Mouse (Mus musculus): Measurements from ENCODE around the gene Armc7. TPM values are rescaled to one million over a fixed set of nuclear protein-coding genes. Genes with fewer than 3 reads are reported as not detected.
A peak's percentile ranks its signal among the peaks of the same experiment; 100 is the strongest.
"Not testable (repeated sequence)": the region's sequence is repeated elsewhere in the genome, so short reads cannot be mapped to it uniquely, and the experiment has no call there.

Armc7 gene
- polyA plus RNA-seq, 1 experiment from 2014 or later = 6.9 TPM

DNA sequence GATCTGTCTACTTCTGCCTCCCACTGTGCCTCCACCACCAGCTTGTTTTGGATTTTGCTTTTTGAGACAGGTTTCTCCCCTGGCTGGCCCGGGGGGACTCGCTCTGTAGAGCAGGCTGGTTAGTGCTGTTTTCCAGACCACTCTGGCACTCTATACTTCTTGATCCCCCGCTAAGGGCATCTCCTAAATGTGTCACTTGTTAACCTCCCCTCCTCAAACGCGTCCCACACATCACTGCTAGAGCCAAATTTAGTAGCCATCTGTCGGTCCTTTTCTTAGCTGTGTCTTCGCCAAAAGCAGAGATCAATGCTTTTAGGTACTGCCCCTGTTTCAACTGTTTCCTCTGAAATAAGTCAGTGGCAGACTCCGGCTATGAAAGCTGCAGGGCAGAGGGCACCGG is 43.2 kb downstream of the Armc7 start:
- Histone ChIP-seq H3K9ac (ENCODE audit: low read length) (no peak overlapping the region), H3K27me3 (replicated peaks; ENCODE audit: control insufficient read depth, insufficient read depth, low read length) (no peaks in the 10 kb centered on the region), H3K4me3 (ENCODE audit: low read depth, low read length) (no peak overlapping the region), H3K9me3 (ENCODE audit: control insufficient read depth, low read length) (no peaks in the 10 kb centered on the region), H3K36me3 (ENCODE audit: control insufficient read depth, insufficient read depth, low read length) (peaks cover 14% of the 10 kb centered on the region), H3K27ac (ENCODE audit: low read depth) (no peak overlapping the region), H3K4me1 (replicated peaks; ENCODE audit: control insufficient read depth, insufficient read depth, low read length) (no peaks in the 10 kb centered on the region), H3K4me2 (ENCODE audit: low read length) (no peak overlapping the region)
- DNase-seq (ENCODE audit: low spot score) = no peak
- no peak for ATAC-seq (replicated peaks; ENCODE audit: low FRiP score, low TSS enrichment, low read depth)
- 60% methylated on average over 9 of the region's 9 CpGs for WGBS

GRCm38 (mm10) chr11:115519581-115519980 is 44.1 kb downstream of the Armc7 start:
- no peaks in the 10 kb centered on the region for H3K9me3 ChIP-seq (ENCODE audit: control insufficient read depth, low read length)
- ATAC-seq (replicated peaks; ENCODE audit: low FRiP score, low TSS enrichment, low read depth) (no peak), DNase-seq (ENCODE audit: low spot score) (no peak)
- 91% methylated on average over 3 of the region's 3 CpGs for WGBS
- no peak overlapping the region for H3K9ac ChIP-seq (ENCODE audit: low read length)
- H3K4me2 ChIP-seq (ENCODE audit: low read length) = no peak overlapping the region
- no peak overlapping the region for H3K4me3 ChIP-seq (ENCODE audit: low read depth, low read length)
- peaks cover 23% of the 10 kb centered on the region for H3K36me3 ChIP-seq (ENCODE audit: control insufficient read depth, insufficient read depth, low read length)
- no peaks in the 10 kb centered on the region for H3K27me3 ChIP-seq (replicated peaks; ENCODE audit: control insufficient read depth, insufficient read depth, low read length)
- H3K27ac ChIP-seq (ENCODE audit: low read depth) = no peak overlapping the region
- no peaks in the 10 kb centered on the region for H3K4me1 ChIP-seq (replicated peaks; ENCODE audit: control insufficient read depth, insufficient read depth, low read length)

- Histone ChIP-seq H3K4me3 (ENCODE audit: low read depth, low read length) (no peak overlapping the region), H3K27ac (ENCODE audit: low read depth) (no peak overlapping the region), H3K4me2 (ENCODE audit: low read length) (no peak overlapping the region), H3K36me3 (ENCODE audit: control insufficient read depth, insufficient read depth, low read length) (peaks cover 29% of the 10 kb centered on the region), H3K9me3 (ENCODE audit: control insufficient read depth, low read length) (no peaks in the 10 kb centered on the region), H3K4me1 (replicated peaks; ENCODE audit: control insufficient read depth, insufficient read depth, low read length) (no peaks in the 10 kb centered on the region), H3K27me3 (replicated peaks; ENCODE audit: control insufficient read depth, insufficient read depth, low read length) (no peaks in the 10 kb centered on the region), H3K9ac (ENCODE audit: low read length) (no peak overlapping the region)
- DNase-seq (ENCODE audit: low spot score) (no peak), ATAC-seq (replicated peaks; ENCODE audit: low FRiP score, low TSS enrichment, low read depth) (no peak)
- 85% methylated on average over 2 of the region's 2 CpGs for WGBS
Observed at GRCm38 (mm10) chr11:115520218-115520617, 44.8 kb downstream of the Armc7 start.

GRCm38 (mm10) chr11:115521080-115521479 is 45.6 kb downstream of the Armc7 start:
- no peak overlapping the region for H3K9ac ChIP-seq (ENCODE audit: low read length)
- 84% methylated on average over 4 of the region's 4 CpGs for WGBS
- H3K27me3 ChIP-seq (replicated peaks; ENCODE audit: control insufficient read depth, insufficient read depth, low read length) = no peaks in the 10 kb centered on the region
- H3K36me3 ChIP-seq (ENCODE audit: control insufficient read depth, insufficient read depth, low read length) = peaks cover 38% of the 10 kb centered on the region
- H3K4me3 ChIP-seq (ENCODE audit: low read depth, low read length) = no peak overlapping the region
- H3K4me1 ChIP-seq (replicated peaks; ENCODE audit: control insufficient read depth, insufficient read depth, low read length) = no peaks in the 10 kb centered on the region
- H3K27ac ChIP-seq (ENCODE audit: low read depth) = no peak overlapping the region
- H3K9me3 ChIP-seq (ENCODE audit: control insufficient read depth, low read length) = no peaks in the 10 kb centered on the region
- ATAC-seq (replicated peaks; ENCODE audit: low FRiP score, low TSS enrichment, low read depth) (no peak), DNase-seq (ENCODE audit: low spot score) (no peak)
- H3K4me2 ChIP-seq (ENCODE audit: low read length) = no peak overlapping the region

DNA sequence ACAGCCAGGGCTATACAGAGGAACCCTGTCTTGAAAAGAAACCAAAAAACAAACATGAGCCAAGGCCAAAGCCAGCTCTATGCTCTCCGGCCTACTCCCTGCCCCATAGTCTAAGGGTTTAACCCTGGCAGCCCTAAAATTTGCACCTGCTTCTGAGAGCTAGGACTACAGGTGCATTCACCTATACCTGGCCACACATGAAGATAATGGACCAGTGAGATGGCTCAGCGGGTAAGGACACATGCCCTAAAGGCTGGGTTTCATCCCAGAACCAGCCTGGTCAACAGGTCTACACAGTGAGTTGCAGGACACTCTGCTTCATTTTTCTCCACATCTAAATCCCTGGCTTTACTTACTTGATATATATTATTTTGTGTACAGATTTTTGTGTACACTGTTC is 46.8 kb downstream of the Armc7 start:
- Histone ChIP-seq H3K27ac (ENCODE audit: low read depth) (no peak overlapping the region), H3K9ac (ENCODE audit: low read length) (no peak overlapping the region), H3K4me3 (ENCODE audit: low read depth, low read length) (no peak overlapping the region), H3K27me3 (replicated peaks; ENCODE audit: control insufficient read depth, insufficient read depth, low read length) (no peaks in the 10 kb centered on the region), H3K36me3 (ENCODE audit: control insufficient read depth, insufficient read depth, low read length) (peaks cover 50% of the 10 kb centered on the region), H3K4me1 (replicated peaks; ENCODE audit: control insufficient read depth, insufficient read depth, low read length) (no peaks in the 10 kb centered on the region), H3K9me3 (ENCODE audit: control insufficient read depth, low read length) (no peaks in the 10 kb centered on the region), H3K4me2 (ENCODE audit: low read length) (no peak overlapping the region)
- ATAC-seq (replicated peaks; ENCODE audit: low FRiP score, low TSS enrichment, low read depth) = 0 out of 2 replicates have a peak, but pooled peaks have one; percentile 36
- DNase-seq (ENCODE audit: low spot score) = no peak
- WGBS = 87% methylated on average over 2 of the region's 2 CpGs

DNA sequence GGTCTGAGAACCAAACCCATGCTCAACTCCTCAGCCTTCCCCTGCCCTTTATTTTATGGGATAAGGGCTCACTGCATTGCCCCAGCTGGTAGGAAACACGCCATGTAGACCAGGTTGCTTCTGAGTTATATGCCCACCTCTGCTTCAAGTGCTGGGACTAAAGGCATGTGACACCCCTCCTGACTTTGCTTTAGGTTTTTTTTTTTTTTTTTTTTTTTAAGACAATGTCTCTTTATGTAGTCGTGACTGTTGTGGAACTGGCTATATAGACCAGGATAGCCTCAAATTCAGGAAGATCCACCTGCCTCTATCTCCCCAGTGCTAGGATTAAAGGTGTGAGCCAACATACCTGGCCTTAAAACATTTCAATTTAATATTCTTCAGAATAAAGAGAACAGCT is 47.2 kb downstream of the Armc7 start:
- Histone ChIP-seq H3K9me3 (ENCODE audit: control insufficient read depth, low read length) (no peaks in the 10 kb centered on the region), H3K36me3 (ENCODE audit: control insufficient read depth, insufficient read depth, low read length) (peaks cover 54% of the 10 kb centered on the region), H3K27me3 (replicated peaks; ENCODE audit: control insufficient read depth, insufficient read depth, low read length) (no peaks in the 10 kb centered on the region), H3K4me1 (replicated peaks; ENCODE audit: control insufficient read depth, insufficient read depth, low read length) (no peaks in the 10 kb centered on the region), H3K4me2 (ENCODE audit: low read length) (no peak overlapping the region), H3K9ac (ENCODE audit: low read length) (no peak overlapping the region), H3K27ac (ENCODE audit: low read depth) (no peak overlapping the region), H3K4me3 (ENCODE audit: low read depth, low read length) (no peak overlapping the region)
- ATAC-seq (replicated peaks; ENCODE audit: low FRiP score, low TSS enrichment, low read depth) (no peak), DNase-seq (ENCODE audit: low spot score) (no peak)
- 78% methylated on average over 2 of the region's 2 CpGs for WGBS

GRCm38 (mm10) chr11:115526446-115526845 is 51.0 kb downstream of the Armc7 start:
- peaks cover 85% of the 10 kb centered on the region for H3K36me3 ChIP-seq (ENCODE audit: control insufficient read depth, insufficient read depth, low read length)
- not testable (repeated sequence) for ATAC-seq (replicated peaks; ENCODE audit: low FRiP score, low TSS enrichment, low read depth); H3K4me1 ChIP-seq (replicated peaks; ENCODE audit: control insufficient read depth, insufficient read depth, low read length); H3K9ac ChIP-seq (ENCODE audit: low read length); H3K9me3 ChIP-seq (ENCODE audit: control insufficient read depth, low read length); H3K27me3 ChIP-seq (replicated peaks; ENCODE audit: control insufficient read depth, insufficient read depth, low read length); H3K4me2 ChIP-seq (ENCODE audit: low read length); H3K4me3 ChIP-seq (ENCODE audit: low read depth, low read length); DNase-seq (ENCODE audit: low spot score); H3K27ac ChIP-seq (ENCODE audit: low read depth)
- WGBS = 74% methylated on average over 3 of the region's 3 CpGs

DNA sequence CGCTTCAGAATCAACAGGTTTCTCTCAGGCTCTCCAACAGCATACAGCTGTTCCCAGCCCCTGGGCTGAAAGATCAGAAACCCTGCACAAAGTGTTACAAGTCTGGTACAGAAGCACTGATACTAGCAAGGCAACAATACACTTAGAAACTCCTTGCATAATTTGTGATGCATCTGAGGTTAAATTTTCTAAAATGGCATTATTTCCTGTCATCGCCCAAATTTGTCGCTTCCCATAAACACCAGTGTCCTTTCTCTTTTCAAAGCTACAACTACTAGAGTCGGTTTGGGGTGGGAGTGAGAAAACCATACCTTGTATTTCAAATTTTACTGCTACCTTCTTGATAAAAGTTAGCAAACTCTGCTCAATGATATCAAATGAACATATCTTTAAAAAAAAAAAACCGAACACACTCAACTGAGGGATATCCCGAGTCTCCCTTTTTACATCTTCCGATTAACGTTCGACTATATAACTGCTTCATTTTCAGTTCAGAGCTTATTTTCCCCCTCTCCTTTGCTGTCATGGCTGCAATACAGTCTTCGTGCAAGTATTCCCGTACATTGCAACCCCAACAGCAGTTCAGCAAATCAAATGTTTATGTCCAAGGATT is 59.4 kb downstream of the Armc7 start:
- Histone ChIP-seq H3K4me3 (ENCODE audit: low read depth, low read length) (peak overlapping the region; percentile 97), H3K27me3 (replicated peaks; ENCODE audit: control insufficient read depth, insufficient read depth, low read length) (no peaks in the 10 kb centered on the region), H3K27ac (ENCODE audit: low read depth) (peak overlapping the region; percentile 99; the same call in 1 of the 2 replicates), H3K4me2 (ENCODE audit: low read length) (peak overlapping the region; percentile 58), H3K36me3 (ENCODE audit: control insufficient read depth, insufficient read depth, low read length) (peaks cover 44% of the 10 kb centered on the region), H3K4me1 (replicated peaks; ENCODE audit: control insufficient read depth, insufficient read depth, low read length) (peaks cover 8% of the 10 kb centered on the region; the same call in 1 of the 2 replicates), H3K9ac (ENCODE audit: low read length) (peak overlapping the region; percentile 99), H3K9me3 (ENCODE audit: control insufficient read depth, low read length) (no peaks in the 10 kb centered on the region)
- ATAC-seq (replicated peaks; ENCODE audit: low FRiP score, low TSS enrichment, low read depth) (no peak), DNase-seq (ENCODE audit: low spot score) (no peak)
- 4% methylated on average over 11 of the region's 11 CpGs for WGBS

- Histone ChIP-seq H3K4me1 (replicated peaks; ENCODE audit: control insufficient read depth, insufficient read depth, low read length) (peaks cover 8% of the 10 kb centered on the region; the same call in 1 of the 2 replicates), H3K36me3 (ENCODE audit: control insufficient read depth, insufficient read depth, low read length) (peaks cover 38% of the 10 kb centered on the region), H3K27me3 (replicated peaks; ENCODE audit: control insufficient read depth, insufficient read depth, low read length) (no peaks in the 10 kb centered on the region), H3K4me3 (ENCODE audit: low read depth, low read length) (peak overlapping the region; percentile 97), H3K9ac (ENCODE audit: low read length) (peak overlapping the region; percentile 99), H3K27ac (ENCODE audit: low read depth) (peak overlapping the region; percentile 99), H3K9me3 (ENCODE audit: control insufficient read depth, low read length) (no peaks in the 10 kb centered on the region), H3K4me2 (ENCODE audit: low read length) (peak overlapping the region; percentile 58)
- DNase-seq (ENCODE audit: low spot score) (peak; percentile 85), ATAC-seq (replicated peaks; ENCODE audit: low FRiP score, low TSS enrichment, low read depth) (peak; percentile 73)
- WGBS = under 1% methylated on average over 55 of the region's 84 CpGs
Observed at GRCm38 (mm10) chr11:115535401-115536037, 60.1 kb downstream of the Armc7 start.

Data from intestine, embryonic 14.5 days (tissue).